Mouse (Mus musculus): ENCODE results near the gene Bag6.

The Bag6 gene

DNA sequence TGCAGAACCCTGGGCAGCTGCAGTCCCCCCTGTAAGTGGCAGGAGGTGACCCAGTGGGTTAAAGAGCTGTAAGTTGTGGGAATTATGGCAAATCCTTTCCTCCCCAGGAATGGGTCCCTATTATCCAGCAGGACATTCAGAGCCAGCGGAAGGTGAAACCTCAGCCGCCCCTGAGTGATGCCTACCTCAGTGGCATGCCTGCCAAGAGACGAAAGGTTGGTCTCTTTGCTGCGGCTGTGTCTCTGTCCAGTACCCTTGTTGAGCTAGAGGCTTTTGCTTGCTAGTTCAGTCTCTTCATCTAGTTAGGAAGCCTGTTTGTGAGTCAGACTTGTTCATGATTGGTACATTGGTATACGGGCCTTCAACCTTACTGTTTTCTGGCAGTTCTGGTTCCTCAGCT, 11.2 kb downstream of the Bag6 start:
- DNase-seq (ENCODE audit: low read depth, low spot score): no peak

DNA sequence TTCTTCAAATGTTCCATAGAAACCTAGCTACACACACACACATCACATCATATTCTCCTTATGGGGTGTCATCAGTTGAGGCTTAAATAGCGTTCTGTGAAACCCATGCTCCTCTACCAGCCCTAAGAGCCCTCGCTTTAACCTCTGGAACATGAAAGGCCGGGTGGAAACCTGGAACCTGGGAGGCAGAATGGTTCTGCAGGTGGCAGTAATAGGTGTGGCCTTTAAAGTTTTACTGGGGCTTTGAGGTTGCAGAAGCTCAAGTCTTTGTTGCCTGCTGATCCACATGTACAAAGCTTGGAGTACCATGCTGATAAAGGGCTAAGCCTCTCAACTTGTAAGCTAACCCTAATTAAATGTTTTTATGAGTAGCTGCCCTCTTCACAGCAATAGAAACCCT, 12.4 kb downstream of the Bag6 start:
- DNase-seq (ENCODE audit: low read depth, low spot score): no peak

DNA sequence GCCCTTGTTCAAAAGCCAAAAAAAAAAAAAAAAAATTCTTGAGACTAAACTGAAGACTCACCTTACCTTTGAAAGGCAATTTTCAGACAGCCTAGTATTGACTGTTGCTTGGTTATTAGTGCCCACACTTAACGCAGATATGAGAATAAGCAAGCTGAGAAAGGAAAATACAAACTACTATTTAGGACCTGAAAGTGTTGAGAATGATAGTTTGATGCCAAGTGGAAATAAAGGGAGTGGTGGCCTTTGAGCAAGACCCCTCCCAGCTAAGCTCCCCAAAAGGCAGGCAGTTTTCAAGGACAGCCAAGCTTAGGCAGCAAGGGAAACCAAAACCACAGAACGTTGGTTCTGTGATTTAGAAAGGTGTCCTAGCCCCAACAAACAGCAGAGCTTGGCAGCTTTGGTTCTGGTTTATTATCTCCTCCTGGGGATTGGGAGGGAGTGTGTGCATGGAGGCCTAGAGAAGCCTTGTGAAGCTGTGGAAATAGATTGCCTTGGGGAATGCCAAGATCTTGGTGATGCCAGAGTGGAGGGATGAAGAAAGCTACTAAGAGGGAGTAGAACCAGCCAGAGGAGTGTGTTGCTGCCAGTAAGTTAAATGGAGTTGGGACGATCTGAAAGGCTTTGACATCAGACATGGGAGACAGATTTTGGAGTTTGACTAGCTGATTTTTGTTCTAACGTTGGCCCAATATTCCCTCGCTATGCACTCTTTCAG, 13.1 kb downstream of the Bag6 start:
- DNase-seq (ENCODE audit: low read depth, low spot score): no peak

GRCm38 (mm10) chr17:35152121-35152520, 17.1 kb downstream of the Bag6 start:
- no peak for DNase-seq (ENCODE audit: low read depth, low spot score)

GRCm38 (mm10) chr17:35153077-35153476, 18.1 kb downstream of the Bag6 start:
- no peak for DNase-seq (ENCODE audit: low read depth, low spot score)

DNA sequence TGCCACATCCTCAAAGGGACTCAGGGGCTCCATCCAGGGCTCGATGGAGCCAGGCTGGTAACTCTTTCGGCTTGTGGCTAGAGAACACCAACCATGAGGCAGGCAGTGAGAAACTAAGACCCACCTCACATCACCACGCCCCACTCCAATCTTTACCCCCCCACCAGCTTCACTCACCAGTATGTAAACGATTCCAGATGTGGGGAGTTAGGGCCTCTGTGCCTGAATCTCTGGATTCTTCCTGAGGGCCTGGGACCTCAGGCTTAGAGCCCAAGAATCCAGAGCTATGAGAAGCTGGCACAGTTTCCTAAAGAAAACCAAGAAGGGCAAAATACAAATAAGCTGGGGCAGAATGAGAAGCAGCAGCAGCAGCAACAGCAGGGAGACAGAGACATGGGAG, 19.0 kb downstream of the Bag6 start:
- DNase-seq (ENCODE audit: low read depth, low spot score): no peak

GRCm38 (mm10) chr17:35154616-35155015, 19.6 kb downstream of the Bag6 start:
- no peak for DNase-seq (ENCODE audit: low read depth, low spot score)

- no peak for DNase-seq (ENCODE audit: low read depth, low spot score)
These were observed 20.5 kb downstream of the Bag6 start for GRCm38 (mm10) chr17:35155451-35155850.

DNA sequence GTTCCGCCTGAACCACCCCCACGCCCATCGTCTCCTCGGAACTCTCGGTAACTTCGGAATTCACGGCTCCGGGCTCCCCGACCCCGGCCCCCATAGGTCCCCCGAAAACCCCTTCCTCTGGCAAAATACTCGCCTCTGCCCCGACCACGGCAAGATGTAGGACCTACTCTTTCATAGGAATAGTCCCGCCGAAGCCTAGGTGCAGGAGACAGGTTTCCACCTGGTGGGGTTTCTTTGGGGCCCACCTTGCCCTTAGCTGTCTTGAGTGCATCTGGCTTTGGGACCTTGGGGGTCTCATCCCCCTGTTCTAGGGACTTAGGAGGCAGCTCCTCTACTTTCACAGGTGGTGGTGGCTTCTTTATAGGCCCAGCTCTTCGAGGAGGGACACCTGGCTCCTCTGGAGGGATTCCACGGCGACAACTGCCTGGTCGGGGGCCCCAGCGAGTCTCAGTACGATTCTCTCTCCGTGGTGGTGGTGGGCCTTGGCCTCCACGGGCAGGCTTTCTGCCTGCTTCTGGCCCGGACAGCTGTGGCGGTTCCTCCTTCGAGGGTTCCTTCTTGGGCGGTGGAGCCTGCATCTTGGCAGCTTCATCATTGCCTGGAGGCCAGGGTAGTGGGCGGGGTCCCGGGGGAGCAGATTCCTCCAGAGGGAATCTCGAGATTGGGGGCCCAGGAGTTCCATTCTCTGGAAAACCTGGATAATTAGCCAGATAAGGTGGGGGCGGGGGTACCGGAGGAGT, 21.7 kb downstream of the Bag6 start:
- no peak for DNase-seq (ENCODE audit: low read depth, low spot score)

GRCm38 (mm10) chr17:35157254-35157653, 22.3 kb downstream of the Bag6 start:
- no peak for DNase-seq (ENCODE audit: low read depth, low spot score)

GRCm38 (mm10) chr17:35157661-35158175, 22.7 kb downstream of the Bag6 start:
- DNase-seq (ENCODE audit: low read depth, low spot score): no peak

GRCm38 (mm10) chr17:35158850-35159593, 24.0 kb downstream of the Bag6 start:
- no peak for DNase-seq (ENCODE audit: low read depth, low spot score)

GRCm38 (mm10) chr17:35159638-35160037, 24.7 kb downstream of the Bag6 start:
- no peak for DNase-seq (ENCODE audit: low read depth, low spot score)

- no peak for DNase-seq (ENCODE audit: low read depth, low spot score)
These were observed 26.4 kb downstream of the Bag6 start for GRCm38 (mm10) chr17:35161421-35161820.

- DNase-seq (ENCODE audit: low read depth, low spot score): no peak
These were observed 27.1 kb downstream of the Bag6 start for GRCm38 (mm10) chr17:35162121-35162520.

DNA sequence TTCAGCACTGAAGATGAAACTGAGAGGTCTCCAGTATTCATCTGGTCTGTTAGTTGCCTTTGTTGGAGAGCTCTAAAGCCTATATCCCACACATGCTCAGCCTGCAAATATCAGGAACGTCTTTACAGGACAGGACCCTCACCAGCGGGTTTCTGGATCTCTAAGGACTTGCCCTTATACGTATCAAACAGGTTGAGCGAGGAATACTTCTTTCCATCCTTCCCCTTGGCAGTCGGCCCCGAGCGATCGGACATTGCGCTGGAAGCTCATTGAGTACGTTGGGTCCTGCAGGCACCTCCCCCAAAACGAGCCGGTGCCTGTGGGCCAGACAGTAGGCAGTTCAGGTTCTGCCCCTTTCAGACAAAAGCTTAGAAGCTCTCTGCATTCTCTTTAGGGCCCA, 27.8 kb downstream of the Bag6 start:
- no peak for DNase-seq (ENCODE audit: low read depth, low spot score)

GRCm38 (mm10) chr17:35163326-35164081, 28.5 kb downstream of the Bag6 start:
- DNase-seq (ENCODE audit: low read depth, low spot score): peak; percentile 26

- DNase-seq (ENCODE audit: low read depth, low spot score): no peak
These were observed 29.2 kb downstream of the Bag6 start for GRCm38 (mm10) chr17:35164218-35164567.

DNA sequence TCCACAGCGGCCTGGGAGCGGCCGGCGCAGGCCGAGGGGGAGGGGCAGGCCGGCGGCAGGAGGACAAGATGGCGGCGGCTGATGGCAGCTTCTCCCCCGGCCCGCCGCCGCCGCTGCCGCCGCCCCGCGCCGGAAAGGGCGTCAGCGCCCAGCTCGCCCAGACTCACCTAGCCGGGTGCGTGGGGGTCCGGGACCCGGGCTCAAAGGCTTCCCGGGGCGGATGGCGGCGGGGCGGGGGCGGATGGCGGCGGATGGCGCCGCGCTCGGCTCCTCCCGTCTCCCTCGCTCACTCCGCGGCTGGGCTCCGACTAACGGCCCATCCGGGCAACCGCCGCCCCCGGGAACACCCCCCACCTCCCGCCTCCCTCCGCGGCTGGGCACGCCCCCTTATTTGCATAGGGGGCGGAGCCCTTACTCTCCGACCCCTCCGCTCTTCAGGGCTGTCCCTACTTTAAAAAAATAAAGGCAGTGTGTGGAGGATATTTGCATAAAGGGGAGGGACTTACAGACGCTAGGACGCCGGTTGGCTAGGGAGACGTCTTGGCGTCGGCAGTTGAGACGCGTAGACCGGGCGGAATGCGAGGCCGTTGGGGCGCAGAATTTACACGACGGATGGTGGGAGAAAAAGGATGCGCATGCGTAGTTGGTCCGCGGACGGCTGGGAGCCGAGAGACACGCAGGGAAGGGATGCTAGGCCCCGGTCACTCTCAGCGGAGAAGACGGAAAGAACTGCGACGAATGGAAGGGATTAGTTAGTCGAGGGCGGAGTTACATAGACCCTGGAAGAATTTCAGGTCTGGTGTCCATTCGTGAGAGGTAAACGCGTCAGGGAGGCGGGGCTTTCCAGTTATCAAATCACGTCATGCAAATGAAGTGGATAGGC, 29.8 kb downstream of the Bag6 start, which contains the start of gene Prrc2a:
Gene Prrc2a, minus strand, starts transcription at position 330 of the 883 bp plus-strand sequence.
- DNase-seq (ENCODE audit: low read depth, low spot score): peak; percentile 99

DNA sequence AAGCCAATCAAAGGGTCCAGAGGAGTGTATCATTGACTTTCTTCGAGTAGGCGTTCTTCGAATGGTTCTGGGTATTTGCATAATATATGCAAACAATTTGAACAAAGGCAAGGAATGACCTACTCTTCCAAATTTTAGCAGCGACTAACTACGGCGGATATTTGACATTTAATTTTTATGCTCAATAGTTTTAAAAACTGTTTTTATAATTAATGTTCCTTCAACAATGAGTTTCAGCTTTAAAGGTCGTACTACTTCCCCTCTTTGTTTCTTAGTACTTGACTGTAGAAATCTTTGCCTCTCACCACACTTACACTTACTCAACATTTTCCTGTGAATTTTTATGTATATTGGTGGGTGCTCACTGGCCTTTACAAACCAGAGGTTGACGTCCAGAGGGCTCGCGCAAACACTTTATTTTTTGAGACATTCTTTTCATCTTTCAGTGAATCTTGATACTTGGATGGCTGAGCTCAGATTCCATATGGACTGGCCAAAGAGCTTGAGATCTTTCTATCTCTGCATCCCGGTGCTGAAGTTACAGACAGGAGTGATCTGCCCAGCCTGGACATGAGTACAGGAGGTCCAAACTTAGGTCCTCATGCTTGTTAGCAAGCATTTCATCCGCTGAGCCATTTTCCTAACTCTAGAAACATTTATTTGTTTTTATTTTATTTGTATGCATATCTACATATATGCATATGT, 30.6 kb downstream of the Bag6 start:
- peak; percentile 25 for DNase-seq (ENCODE audit: low read depth, low spot score)

Measured in CD4-positive, CD25-positive, alpha-beta regulatory T cell, adult 2 months (primary cell).